Mouse (Mus musculus) neural tube, embryonic 12.5 days (tissue): Measurements from ENCODE around the gene Osbpl3. TPM values are rescaled to one million over a fixed set of nuclear protein-coding genes. Genes with fewer than 3 reads are reported as not detected.
A peak's percentile ranks its signal among the peaks of the same experiment; 100 is the strongest.

ENCODE experiments used
- ATAC-seq: fragments of 200-750 bp; cut with Nextera tagmentation; 2 replicates; pipeline ENCODE4 v1.8.0; 2017; ENCODE audit warnings: low read depth, mild to moderate bottlenecking, moderate TSS enrichment, moderate library complexity; ENCODE audit not compliant: low FRiP score
- H3K27ac ChIP-seq: fragments of 300-500 bp; sonication (generic); 2 replicates; pipeline ENCODE4 v1.5.1; 2016
- H3K27me3 ChIP-seq: fragments of 300-500 bp; sonication (generic); replicated peaks from 2 replicates; pipeline ENCODE4 v1.6.1; 2016; ENCODE audit warnings: mild to moderate bottlenecking
- H3K36me3 ChIP-seq: fragments of 300-500 bp; sonication (generic); 2 replicates; pipeline ENCODE4 v1.6.1; 2016; ENCODE audit warnings: mild to moderate bottlenecking
- H3K4me1 ChIP-seq: fragments of 300-500 bp; sonication (generic); 2 replicates; pipeline ENCODE4 v1.6.1; 2016
- H3K4me2 ChIP-seq: fragments of 300-500 bp; sonication (generic); replicated peaks from 2 replicates; pipeline ENCODE4 v1.6.1; 2016; ENCODE audit warnings: mild to moderate bottlenecking
- H3K4me3 ChIP-seq: fragments of 300-500 bp; sonication (generic); 2 replicates; pipeline ENCODE4 v1.5.1; 2016
- H3K9ac ChIP-seq: fragments of 300-500 bp; sonication (generic); 2 replicates; pipeline ENCODE4 v1.6.1; 2016; ENCODE audit warnings: mild to moderate bottlenecking
- H3K9me3 ChIP-seq: fragments of 300-500 bp; sonication (generic); 2 replicates; pipeline ENCODE4 v1.6.1; 2016; ENCODE audit warnings: mild to moderate bottlenecking
- WGBS: fragments of 180-500 bp; shearing (Covaris S2); methylation state at CpG from one replicate; pipeline ENCODE4 v1.1.7; 2016; 5-methylcytosine and 5-hydroxymethylcytosine counted together
- polyA plus RNA-seq: library from polyadenylated mRNA; unstranded; fragments of >200 nt; fragmentation: Nextera tagmentation; extraction: Ambion mirVana; gene quantifications from 2 replicates; pipeline ENCODE4 v1.2.1, GENCODE M21; 2016

The Osbpl3 gene
- polyA plus RNA-seq, 1 experiment from 2014 or later = 5.4 TPM

DNA sequence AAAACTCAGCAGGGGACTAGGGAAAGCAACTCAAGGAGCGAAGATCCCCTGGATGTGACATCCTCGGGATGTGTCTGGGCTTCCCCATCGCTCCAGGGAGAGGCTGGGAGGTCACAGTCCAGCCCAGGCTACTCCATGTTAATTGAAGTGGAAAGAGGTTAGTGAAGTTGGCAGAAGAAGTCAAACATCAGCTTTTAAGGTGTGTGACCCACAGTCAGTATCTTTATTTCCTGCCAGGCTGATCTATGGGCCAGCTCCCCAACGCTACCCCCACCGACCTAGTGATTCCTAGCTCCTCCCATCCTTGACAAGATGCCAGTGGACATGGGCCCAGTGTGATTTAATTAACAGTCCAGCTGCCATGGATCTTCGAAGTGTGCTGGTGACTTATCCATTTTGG lies 122.7 kb downstream of the Osbpl3 start:
- Histone ChIP-seq H3K27ac (no peak overlapping the region), H3K4me1 (no peaks in the 10 kb centered on the region), H3K36me3 (no peaks in the 10 kb centered on the region), H3K27me3 (no peaks in the 10 kb centered on the region), H3K4me3 (no peak overlapping the region), H3K4me2 (no peak overlapping the region), H3K9ac (no peak overlapping the region), H3K9me3 (no peaks in the 10 kb centered on the region)
- no peak for ATAC-seq
- WGBS = 89% methylated on average over 6 of the region's 6 CpGs

DNA sequence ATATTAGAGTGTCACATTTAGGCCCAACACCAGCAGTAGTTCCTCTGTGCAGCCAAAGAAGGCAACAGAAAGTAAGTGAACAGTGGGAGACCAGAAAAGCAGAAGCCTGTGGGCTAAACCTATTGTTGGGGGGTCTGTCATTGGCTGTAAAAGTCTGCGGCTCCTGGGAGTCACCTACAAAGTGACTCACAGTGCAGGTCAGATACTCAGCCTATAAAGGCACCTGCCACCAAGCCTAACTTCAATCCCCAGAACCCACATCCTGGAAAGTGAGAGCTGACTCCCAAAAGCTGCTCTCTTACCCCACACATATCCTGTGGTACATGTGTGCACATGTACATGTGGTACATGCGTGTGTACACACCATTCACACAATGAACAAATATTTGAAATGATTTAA lies 124.5 kb downstream of the Osbpl3 start:
- Histone ChIP-seq H3K4me3 (no peak overlapping the region), H3K4me2 (no peak overlapping the region), H3K9ac (no peak overlapping the region), H3K36me3 (no peaks in the 10 kb centered on the region), H3K4me1 (no peaks in the 10 kb centered on the region), H3K27me3 (no peaks in the 10 kb centered on the region), H3K27ac (no peak overlapping the region), H3K9me3 (no peaks in the 10 kb centered on the region)
- WGBS = 89% methylated on average over 2 of the region's 2 CpGs
- no peak for ATAC-seq

DNA sequence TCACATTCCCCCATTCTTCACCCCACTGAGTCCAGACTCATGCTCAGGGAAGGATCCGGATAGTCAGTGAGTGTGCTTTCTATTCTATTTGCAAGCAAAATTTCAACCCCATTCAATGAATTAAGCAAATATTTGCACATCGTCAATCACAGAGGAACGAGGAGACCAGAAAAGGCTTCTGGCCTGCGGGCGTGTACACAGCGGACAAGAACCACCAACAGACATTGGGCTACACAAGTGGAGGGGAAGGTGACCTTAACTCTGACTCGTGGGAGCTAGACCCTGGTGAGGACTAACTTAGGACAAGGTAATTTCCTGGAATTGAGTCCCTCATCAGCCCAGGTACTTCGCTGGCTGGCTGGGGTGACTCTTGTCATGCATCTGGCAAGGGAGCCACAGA lies 126.6 kb downstream of the Osbpl3 start:
- ATAC-seq = no peak
- no peak overlapping the region for H3K27ac ChIP-seq
- WGBS = 79% methylated on average over 8 of the region's 8 CpGs
- H3K4me1 ChIP-seq = no peaks in the 10 kb centered on the region
- no peak overlapping the region for H3K4me3 ChIP-seq
- no peaks in the 10 kb centered on the region for H3K27me3 ChIP-seq
- H3K36me3 ChIP-seq = no peaks in the 10 kb centered on the region
- H3K9ac ChIP-seq = no peak overlapping the region
- H3K9me3 ChIP-seq = no peaks in the 10 kb centered on the region
- no peak overlapping the region for H3K4me2 ChIP-seq

DNA sequence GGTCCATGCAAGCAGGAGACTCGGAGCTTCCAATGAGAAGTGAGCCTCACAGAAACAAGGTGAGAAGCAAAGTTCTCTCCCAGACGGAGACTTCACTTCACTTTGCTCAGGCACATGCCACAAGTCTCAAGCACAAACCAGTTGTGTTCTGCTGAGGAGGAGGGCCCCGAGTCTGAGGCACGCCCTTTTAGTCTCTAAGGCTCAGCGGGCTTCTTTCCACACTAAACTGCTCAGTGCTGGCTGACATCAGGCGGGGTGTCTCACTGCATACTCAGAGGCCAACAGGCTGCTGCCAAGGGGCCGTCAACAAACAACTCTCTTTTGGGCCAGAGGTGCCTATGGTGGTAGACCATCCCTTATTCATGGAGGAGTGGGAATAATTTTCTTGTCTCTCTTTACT lies 127.1 kb downstream of the Osbpl3 start:
- Histone ChIP-seq H3K36me3 (no peaks in the 10 kb centered on the region), H3K4me1 (no peaks in the 10 kb centered on the region), H3K4me3 (no peak overlapping the region), H3K27me3 (no peaks in the 10 kb centered on the region), H3K27ac (no peak overlapping the region), H3K9me3 (no peaks in the 10 kb centered on the region), H3K9ac (no peak overlapping the region), H3K4me2 (no peak overlapping the region)
- no peak for ATAC-seq
- 31% methylated on average over 7 of the region's 7 CpGs for WGBS

DNA sequence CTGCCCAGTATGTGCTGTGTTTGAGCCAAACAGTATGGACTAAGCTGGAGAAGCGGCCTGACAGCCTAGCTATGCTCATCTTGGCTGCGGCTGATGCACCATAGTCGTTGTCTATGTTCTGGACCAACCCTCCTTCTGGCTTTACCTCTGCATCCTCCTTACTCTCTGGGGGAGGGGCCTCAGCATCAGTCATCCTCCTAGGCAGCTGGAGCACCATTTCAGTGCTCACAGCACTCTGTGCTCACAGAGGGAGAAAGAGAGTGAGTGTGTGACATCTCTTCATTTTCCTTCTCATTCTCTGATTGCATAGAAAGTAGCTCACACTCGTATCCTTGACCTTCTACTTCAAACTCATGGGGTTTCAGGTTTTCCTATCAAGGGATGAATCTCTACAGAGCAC lies 129.8 kb downstream of the Osbpl3 start:
- H3K36me3 ChIP-seq = no peaks in the 10 kb centered on the region
- no peak overlapping the region for H3K4me3 ChIP-seq
- no peak for ATAC-seq
- no peak overlapping the region for H3K27ac ChIP-seq
- H3K9me3 ChIP-seq = no peaks in the 10 kb centered on the region
- 85% methylated on average over 4 of the region's 4 CpGs for WGBS
- no peak overlapping the region for H3K9ac ChIP-seq
- no peaks in the 10 kb centered on the region for H3K27me3 ChIP-seq
- H3K4me1 ChIP-seq = no peaks in the 10 kb centered on the region
- H3K4me2 ChIP-seq = no peak overlapping the region

DNA sequence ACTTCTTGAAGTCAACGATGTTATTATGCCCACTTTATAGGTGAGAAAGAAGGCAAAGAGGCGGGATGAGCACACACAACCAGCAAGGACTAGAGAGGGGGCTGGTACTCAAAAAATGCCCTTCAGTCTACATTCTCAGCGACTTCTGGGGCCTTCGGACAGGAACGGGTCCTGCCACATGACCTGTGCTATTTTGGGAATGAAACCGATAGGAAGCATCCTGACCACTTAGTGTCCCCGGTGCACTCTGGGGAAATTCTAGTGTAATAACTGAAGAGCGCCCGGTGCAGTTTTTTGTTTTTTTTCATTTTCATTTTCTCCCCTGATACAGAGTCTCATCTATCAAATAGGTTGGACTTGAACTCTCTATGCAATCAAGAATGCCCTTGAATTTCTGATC lies 130.5 kb downstream of the Osbpl3 start:
- WGBS = 90% methylated on average over 9 of the region's 9 CpGs
- no peaks in the 10 kb centered on the region for H3K36me3 ChIP-seq
- no peaks in the 10 kb centered on the region for H3K27me3 ChIP-seq
- H3K27ac ChIP-seq = no peak overlapping the region
- H3K4me3 ChIP-seq = no peak overlapping the region
- no peak overlapping the region for H3K4me2 ChIP-seq
- no peak overlapping the region for H3K9ac ChIP-seq
- no peaks in the 10 kb centered on the region for H3K4me1 ChIP-seq
- no peak for ATAC-seq
- H3K9me3 ChIP-seq = no peaks in the 10 kb centered on the region

DNA sequence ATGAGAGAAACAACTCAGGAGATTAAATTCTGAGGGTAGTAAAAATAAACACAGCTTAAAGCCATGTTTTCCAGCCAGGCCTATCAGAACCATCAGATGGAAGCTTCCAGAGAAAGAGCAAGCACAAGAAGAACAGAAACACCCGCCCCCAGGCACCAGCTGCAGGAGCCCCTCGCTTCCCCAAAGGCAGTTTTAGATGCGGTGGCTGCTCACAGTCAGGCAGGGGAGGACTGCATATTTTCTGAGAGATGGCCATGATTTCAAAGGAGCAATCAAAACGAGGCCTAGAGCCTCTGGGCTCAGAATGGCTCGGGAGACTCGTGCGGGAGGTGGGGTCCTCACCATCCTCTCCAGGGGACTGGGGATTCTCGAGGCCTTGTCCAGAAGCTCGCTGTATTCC lies 133.4 kb downstream of the Osbpl3 start:
- Histone ChIP-seq H3K27ac (no peak overlapping the region), H3K4me1 (no peaks in the 10 kb centered on the region)
- WGBS = 60% methylated on average over 9 of the region's 9 CpGs

DNA sequence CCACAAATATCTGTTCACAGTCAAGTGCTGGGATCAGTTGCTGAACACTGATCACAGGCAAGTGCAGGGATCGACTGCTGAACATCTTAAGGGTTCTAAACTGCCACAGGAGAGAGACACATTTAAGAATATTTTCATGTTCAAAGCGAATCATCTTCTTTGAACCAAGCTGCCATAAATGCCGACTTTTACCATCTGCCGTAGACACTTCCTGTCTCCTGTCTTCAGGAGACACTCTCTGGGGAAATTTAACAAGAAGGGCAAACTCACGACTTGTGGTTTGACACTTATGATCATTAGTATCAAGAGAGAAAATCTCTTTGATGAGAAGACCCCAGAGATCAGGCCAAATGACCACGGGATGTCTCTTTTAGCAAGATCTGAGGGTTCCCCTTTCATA lies 134.3 kb downstream of the Osbpl3 start:
- Histone ChIP-seq H3K36me3 (no peaks in the 10 kb centered on the region), H3K9ac (no peak overlapping the region), H3K4me1 (no peaks in the 10 kb centered on the region), H3K27ac (no peak overlapping the region), H3K27me3 (no peaks in the 10 kb centered on the region), H3K4me2 (no peak overlapping the region), H3K4me3 (no peak overlapping the region), H3K9me3 (no peaks in the 10 kb centered on the region)
- ATAC-seq = no peak
- WGBS = 77% methylated on average over 6 of the region's 6 CpGs

More for the DNA sequence above, 133.4 kb downstream of the Osbpl3 start:
- no peak overlapping the region for H3K9ac ChIP-seq
- H3K4me3 ChIP-seq = no peak overlapping the region
- ATAC-seq = no peak
- no peak overlapping the region for H3K4me2 ChIP-seq
- H3K36me3 ChIP-seq = no peaks in the 10 kb centered on the region
- H3K27me3 ChIP-seq = no peaks in the 10 kb centered on the region
- no peaks in the 10 kb centered on the region for H3K9me3 ChIP-seq

DNA sequence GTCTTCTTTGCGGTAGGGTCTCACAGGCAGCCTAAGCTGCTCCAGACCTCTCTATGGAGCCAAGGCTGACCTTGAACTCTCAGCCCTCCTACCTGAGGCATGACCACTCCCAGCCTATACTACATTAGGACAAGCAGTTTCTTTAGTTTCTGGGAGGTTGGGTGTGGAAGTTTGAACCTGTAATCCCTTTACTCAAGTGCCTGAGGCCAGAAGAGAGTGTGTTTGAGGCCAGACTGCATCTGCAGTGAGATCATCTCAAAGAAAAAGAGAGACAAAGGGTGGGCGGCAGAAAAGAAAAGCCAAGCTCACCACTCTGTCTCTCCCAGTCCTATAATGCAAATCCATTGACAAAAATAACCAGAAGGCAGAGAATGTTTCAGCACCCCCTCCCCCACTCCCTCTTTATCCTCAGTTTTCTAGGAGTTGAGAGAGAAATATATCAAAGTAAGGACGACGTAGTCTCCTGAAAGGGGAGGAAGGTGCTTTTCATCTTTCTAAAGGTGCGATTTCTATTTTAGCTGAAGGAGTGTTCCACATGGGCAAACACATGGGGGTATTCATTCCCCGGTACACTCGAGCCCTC lies 137.3 kb downstream of the Osbpl3 start:
- Histone ChIP-seq H3K4me3 (no peak overlapping the region), H3K9me3 (no peaks in the 10 kb centered on the region), H3K9ac (no peak overlapping the region), H3K4me2 (no peak overlapping the region), H3K36me3 (no peaks in the 10 kb centered on the region), H3K27ac (no peak overlapping the region), H3K27me3 (no peaks in the 10 kb centered on the region), H3K4me1 (no peaks in the 10 kb centered on the region)
- no peak for ATAC-seq
- 73% methylated on average over 7 of the region's 7 CpGs for WGBS

DNA sequence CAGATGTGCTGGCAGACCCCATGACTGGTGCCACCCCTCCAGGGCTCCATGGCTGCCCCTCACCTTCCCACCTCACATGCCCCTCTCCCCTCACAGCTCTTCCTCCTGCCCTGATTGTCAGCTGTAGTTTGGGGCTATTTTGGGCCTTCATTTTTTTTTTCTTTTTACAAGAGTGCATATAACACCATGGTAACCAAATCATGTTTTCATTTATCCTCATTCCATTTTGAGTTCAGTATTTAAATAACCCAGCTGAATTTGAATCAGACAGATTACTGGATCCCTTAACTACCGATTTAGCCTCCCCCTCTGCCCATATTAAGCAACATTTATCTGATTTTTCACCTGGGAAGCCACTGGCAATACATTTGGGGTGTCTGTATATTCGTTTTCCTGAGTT lies 137.9 kb downstream of the Osbpl3 start:
- WGBS = 62% methylated on average over 2 of the region's 2 CpGs
- H3K9me3 ChIP-seq = no peaks in the 10 kb centered on the region
- H3K9ac ChIP-seq = no peak overlapping the region
- no peaks in the 10 kb centered on the region for H3K4me1 ChIP-seq
- no peak overlapping the region for H3K4me2 ChIP-seq
- no peak overlapping the region for H3K4me3 ChIP-seq
- H3K36me3 ChIP-seq = no peaks in the 10 kb centered on the region
- no peak overlapping the region for H3K27ac ChIP-seq
- no peak for ATAC-seq
- H3K27me3 ChIP-seq = no peaks in the 10 kb centered on the region

DNA sequence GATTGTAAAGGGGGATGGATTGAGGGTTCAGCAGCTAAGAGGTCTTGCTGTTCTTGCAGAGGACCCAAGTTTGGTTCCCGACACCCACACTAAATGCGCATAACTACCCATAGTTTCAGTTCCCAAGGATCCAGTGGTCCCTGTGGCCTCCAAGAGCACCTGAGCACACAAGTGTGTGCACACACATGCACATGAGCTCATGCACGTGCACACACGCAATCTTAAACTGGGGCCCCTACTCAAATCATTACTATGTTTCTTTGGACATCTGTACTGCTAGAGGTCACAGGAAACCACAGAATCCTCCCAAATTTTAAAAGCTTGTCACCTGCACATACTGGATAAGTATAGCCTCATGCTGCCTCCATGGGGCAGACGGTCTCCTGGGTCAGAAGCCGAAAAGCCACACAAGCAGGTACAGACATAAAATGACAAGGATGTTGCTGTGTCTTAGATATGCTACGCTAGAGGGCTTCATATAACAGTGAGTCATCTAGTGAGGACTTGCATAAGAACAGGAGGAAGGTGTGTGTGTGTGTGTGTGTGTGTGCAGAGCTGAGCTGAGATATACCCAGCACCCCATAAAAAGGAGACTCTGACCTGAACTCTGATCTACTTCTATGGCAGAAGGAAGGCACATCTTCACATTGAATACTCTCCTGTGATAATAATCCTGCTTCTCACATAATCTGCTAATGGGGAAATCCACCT lies 139.1 kb downstream of the Osbpl3 start:
- no peaks in the 10 kb centered on the region for H3K36me3 ChIP-seq
- no peak overlapping the region for H3K9ac ChIP-seq
- no peaks in the 10 kb centered on the region for H3K27me3 ChIP-seq
- no peak for ATAC-seq
- WGBS = 95% methylated on average over 7 of the region's 7 CpGs
- H3K4me3 ChIP-seq = no peak overlapping the region
- H3K27ac ChIP-seq = no peak overlapping the region
- H3K4me1 ChIP-seq = no peaks in the 10 kb centered on the region
- H3K4me2 ChIP-seq = no peak overlapping the region
- no peaks in the 10 kb centered on the region for H3K9me3 ChIP-seq

DNA sequence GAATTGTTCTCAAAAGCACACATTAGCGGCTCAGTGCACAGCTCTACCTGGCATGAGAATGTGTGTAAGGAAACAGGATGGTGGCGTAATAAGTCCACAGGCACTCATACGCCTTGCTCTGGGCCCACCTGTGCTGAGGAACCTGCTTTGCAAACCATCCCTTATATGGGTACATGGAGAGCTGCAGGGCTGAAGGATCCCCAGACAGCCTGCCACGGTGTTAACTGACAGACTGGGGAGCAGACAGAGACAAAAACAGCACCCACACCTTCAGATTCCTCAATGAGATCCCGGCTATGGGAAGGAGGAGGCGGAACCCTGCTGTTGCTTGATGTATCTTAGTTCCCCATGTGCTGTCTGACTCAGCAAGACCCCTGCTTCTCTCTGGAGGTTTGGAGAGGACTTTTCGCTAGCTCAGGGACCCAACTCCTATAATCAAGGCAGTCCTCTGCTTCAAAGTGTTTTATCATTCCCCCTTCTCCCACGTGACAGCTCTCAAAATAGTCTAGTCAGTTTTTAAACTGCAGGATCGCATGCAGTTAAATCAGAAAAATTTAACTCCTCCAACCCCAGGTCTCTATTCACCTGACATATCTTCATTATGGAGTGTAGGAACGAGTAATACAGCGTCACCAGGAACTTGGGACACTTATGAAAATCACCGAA lies 141.5 kb downstream of the Osbpl3 start:
- Histone ChIP-seq H3K4me1 (no peaks in the 10 kb centered on the region), H3K4me3 (no peak overlapping the region), H3K4me2 (no peak overlapping the region), H3K27ac (no peak overlapping the region), H3K36me3 (no peaks in the 10 kb centered on the region), H3K9me3 (no peaks in the 10 kb centered on the region), H3K27me3 (no peaks in the 10 kb centered on the region), H3K9ac (no peak overlapping the region)
- 78% methylated on average over 12 of the region's 12 CpGs for WGBS
- ATAC-seq = no peak

DNA sequence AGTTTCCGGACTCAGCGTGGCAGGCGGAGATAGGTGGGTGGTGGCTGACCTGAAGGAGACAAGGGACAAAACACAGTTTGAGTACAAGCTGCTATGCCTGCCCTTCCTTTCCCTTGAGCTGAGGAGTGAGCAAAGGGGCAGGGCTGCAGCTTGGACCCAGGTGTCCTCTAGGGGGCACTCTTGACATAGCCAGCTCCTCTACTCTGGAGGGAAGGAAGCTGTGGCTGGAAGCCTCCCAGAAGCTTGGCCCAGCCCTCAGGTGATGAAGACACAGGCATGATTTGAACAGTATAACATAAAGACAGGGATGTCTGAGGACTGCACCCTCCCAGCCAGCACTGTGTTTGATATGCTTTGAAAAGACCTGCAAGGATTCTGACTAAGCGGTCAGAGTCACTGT lies 143.4 kb downstream of the Osbpl3 start:
- Histone ChIP-seq H3K27ac (no peak overlapping the region), H3K4me3 (no peak overlapping the region), H3K9me3 (no peaks in the 10 kb centered on the region), H3K4me1 (no peaks in the 10 kb centered on the region), H3K36me3 (no peaks in the 10 kb centered on the region), H3K4me2 (no peak overlapping the region), H3K27me3 (no peaks in the 10 kb centered on the region), H3K9ac (no peak overlapping the region)
- WGBS = 44% methylated on average over 4 of the region's 4 CpGs
- peak; percentile 50; the same call in 1 of the 2 replicates for ATAC-seq
